Mouse (Mus musculus): ENCODE results near the gene Plekhh2.

DNA sequence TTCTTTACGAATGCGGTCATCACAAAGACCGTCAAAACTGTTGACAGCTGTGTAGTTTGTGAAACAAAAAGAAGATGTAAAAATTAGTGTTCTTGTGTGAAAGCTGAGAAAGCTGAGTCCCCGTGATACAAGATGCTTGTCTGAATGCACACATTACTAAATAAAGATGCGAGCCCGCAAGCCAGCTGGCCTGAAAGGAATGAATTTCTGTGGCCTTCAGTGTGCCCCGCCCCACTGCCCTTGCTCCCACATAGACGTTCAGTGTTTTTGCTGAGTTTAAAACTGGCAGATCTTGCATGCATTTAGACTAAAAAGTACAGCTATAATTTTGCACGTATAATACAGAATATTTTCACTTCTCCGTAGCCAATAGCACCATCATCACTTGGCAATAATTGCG lies 104.1 kb downstream of the Plekhh2 start:
- TF ChIP-seq CTCF (conservative IDR thresholded peaks at IDR 0.05; ENCODE audit: low read length): no peak
- TF ChIP-seq POU5F1 (IDR thresholded peaks at IDR 0.05; ENCODE audit: borderline replicate concordance, low read length): no peak
